Mouse (Mus musculus): ENCODE measurements at regions not wholly inside any gene's neighbourhood (a gene's known extent, or its start where the extent isn't known, plus 50 kb on each side); places are given as distances from the start of the nearest gene placed in this dataset.
"Not testable (repeated sequence)": the region's sequence is repeated elsewhere in the genome, so short reads cannot be mapped to it uniquely, and the experiment has no call there.

GRCm38 (mm10) chr10:108111398-108111797 lies 50.6 kb upstream of the Ppp1r12a start:
- DNase-seq = no peak

- DNase-seq = peak; percentile 28
Observed at GRCm38 (mm10) chr10:108110891-108111290, 51.1 kb upstream of the Ppp1r12a start.

GRCm38 (mm10) chr10:108110197-108110596 lies 51.8 kb upstream of the Ppp1r12a start:
- no peak for DNase-seq

- DNase-seq = not testable (repeated sequence)
Observed at GRCm38 (mm10) chr10:108108500-108108899, 53.5 kb upstream of the Ppp1r12a start.

- no peak for DNase-seq
Observed at GRCm38 (mm10) chr10:108101521-108101920, 60.5 kb upstream of the Ppp1r12a start.

GRCm38 (mm10) chr10:108093043-108093442 lies 69.0 kb upstream of the Ppp1r12a start:
- DNase-seq = no peak

GRCm38 (mm10) chr10:108089375-108089981 lies 72.5 kb upstream of the Ppp1r12a start:
- no peak for DNase-seq

- DNase-seq = peak; percentile 32
Observed at GRCm38 (mm10) chr10:108088883-108089282, 73.1 kb upstream of the Ppp1r12a start.

- DNase-seq = no peak
Observed at GRCm38 (mm10) chr10:108088209-108088608, 73.8 kb upstream of the Ppp1r12a start.

GRCm38 (mm10) chr10:108083220-108083619 lies 78.8 kb upstream of the Ppp1r12a start:
- DNase-seq = no peak

GRCm38 (mm10) chr10:108075144-108075543 lies 86.8 kb upstream of the Ppp1r12a start:
- no peak for DNase-seq

- no peak for DNase-seq
Observed at GRCm38 (mm10) chr10:108073828-108074227, 88.2 kb upstream of the Ppp1r12a start.

GRCm38 (mm10) chr10:108072211-108072610 lies 89.8 kb upstream of the Ppp1r12a start:
- DNase-seq = no peak

GRCm38 (mm10) chr10:108071424-108071823 lies 90.6 kb upstream of the Ppp1r12a start:
- DNase-seq = no peak

- no peak for DNase-seq
Observed at GRCm38 (mm10) chr10:108067723-108068122, 94.3 kb upstream of the Ppp1r12a start.

GRCm38 (mm10) chr10:108066241-108066640 lies 95.8 kb upstream of the Ppp1r12a start:
- no peak for DNase-seq

GRCm38 (mm10) chr10:108061813-108062435 lies 100.1 kb upstream of the Ppp1r12a start:
- no peak for DNase-seq

- DNase-seq = no peak
Observed at GRCm38 (mm10) chr10:108060554-108060953, 101.4 kb upstream of the Ppp1r12a start.

GRCm38 (mm10) chr10:108051637-108052036 lies 110.4 kb upstream of the Ppp1r12a start:
- no peak for DNase-seq

- no peak for DNase-seq
Observed at GRCm38 (mm10) chr10:108048426-108048825, 113.6 kb upstream of the Ppp1r12a start.

GRCm38 (mm10) chr10:108043519-108043918 lies 118.5 kb upstream of the Ppp1r12a start:
- DNase-seq = no peak

- peak; percentile 41 for DNase-seq
Observed at GRCm38 (mm10) chr10:108040027-108040426, 122.0 kb upstream of the Ppp1r12a start.

GRCm38 (mm10) chr10:108036486-108037109 lies 124.7 kb upstream of the Otogl start:
- DNase-seq = peak; percentile 8

GRCm38 (mm10) chr10:108034068-108034467 lies 122.1 kb upstream of the Otogl start:
- peak; percentile 83 for DNase-seq
